Mouse (Mus musculus) olfactory bulb, adult 2 months (tissue): ENCODE measurements around the gene Zfp507. TPM values are rescaled to one million over a fixed set of nuclear protein-coding genes. Genes with fewer than 3 reads are reported as not detected.
A peak's percentile ranks its signal among the peaks of the same experiment; 100 is the strongest.

Experiments
- H3K27ac ChIP-seq: fragments of 200-500 bp; 2 replicates; pipeline ENCODE4 v1.5.1; 2012; ENCODE audit warnings: low read depth, low read length; ENCODE audit not compliant: insufficient read depth
- H3K4me1 ChIP-seq: fragments of 200-500 bp; 2 replicates; pipeline ENCODE4 v1.6.1; 2012; ENCODE audit warnings: low read length; ENCODE audit not compliant: control insufficient read depth, insufficient read depth
- H3K4me3 ChIP-seq: fragments of 200-500 bp; 2 replicates; pipeline ENCODE4 v1.5.1; 2012; ENCODE audit warnings: mild to moderate bottlenecking, low read depth, low read length, moderate library complexity; ENCODE audit not compliant: insufficient read depth
- CTCF ChIP-seq: fragments of 200-500 bp; IDR thresholded peaks from 2 replicates; pipeline ENCODE4 v1.5.1; 2012; ENCODE audit warnings: low read depth, mild to moderate bottlenecking, low read length, moderate library complexity; ENCODE audit not compliant: insufficient read depth
- POLR2A ChIP-seq: fragments of 200-500 bp; IDR thresholded peaks from 2 replicates; pipeline ENCODE4 v1.6.1; 2012; ENCODE audit warnings: mild to moderate bottlenecking, low read depth, low read length, moderate library complexity; ENCODE audit not compliant: insufficient read depth
- WGBS: fragments of 180-500 bp; shearing (Covaris S2); methylation state at CpG from one replicate; pipeline ENCODE4 v1.1.7; 2018; 5-methylcytosine and 5-hydroxymethylcytosine counted together
- polyA plus RNA-seq: library from polyadenylated mRNA; stranded (reverse); fragments of >200 nt; gene quantifications from 2 replicates; pipeline ENCODE4 v1.2.4, GENCODE M21; 2012; ENCODE audit warnings: low replicate concordance; ENCODE audit not compliant: missing spikeins, insufficient read depth, insufficient read length

The Zfp507 gene
- polyA plus RNA-seq, 1 experiment, result not detected

DNA sequence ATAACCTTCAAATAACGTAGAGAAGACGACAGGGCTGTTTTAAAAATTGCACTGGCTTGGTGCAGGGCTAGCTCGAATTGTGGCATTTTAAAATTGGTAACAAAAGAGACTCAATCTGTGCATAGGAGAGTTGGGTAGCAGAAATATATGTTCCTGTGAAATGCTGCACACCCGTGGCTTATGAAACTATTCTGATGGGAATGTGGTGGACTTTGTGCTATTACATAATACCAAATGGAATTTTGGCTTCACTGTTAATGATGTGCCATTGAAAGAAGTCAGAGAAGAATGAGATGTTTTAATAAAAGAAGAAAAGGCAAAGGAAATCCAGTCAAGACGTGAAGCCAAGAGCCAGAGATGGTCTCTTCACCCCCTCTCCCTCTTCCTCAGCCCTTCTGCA lies 18.6 kb upstream of the Zfp507 start:
- 91% methylated on average over 5 of the region's 5 CpGs for WGBS
- TF ChIP-seq CTCF (no peak), POLR2A (no peak)
- H3K4me3 ChIP-seq, result no peak overlapping the region
- no peaks in the 10 kb centered on the region for H3K4me1 ChIP-seq
- no peak overlapping the region for H3K27ac ChIP-seq

GRCm38 (mm10) chr7:35819486-35819885 lies 16.7 kb upstream of the Zfp507 start:
- WGBS, result 85% methylated on average over 4 of the region's 4 CpGs
- TF ChIP-seq CTCF, result no peak
- no peak for TF ChIP-seq POLR2A
- no peak overlapping the region for H3K27ac ChIP-seq

GRCm38 (mm10) chr7:35814759-35815551 lies 12.2 kb upstream of the Zfp507 start:
- no peak for TF ChIP-seq POLR2A
- WGBS, result 83% methylated on average over 12 of the region's 12 CpGs
- no peaks in the 10 kb centered on the region for H3K4me1 ChIP-seq
- no peak overlapping the region for H3K4me3 ChIP-seq
- no peak overlapping the region for H3K27ac ChIP-seq

More at GRCm38 (mm10) chr7:35819486-35819885, 16.7 kb upstream of the Zfp507 start:
- H3K4me3 ChIP-seq, result no peak overlapping the region
- H3K4me1 ChIP-seq, result no peaks in the 10 kb centered on the region

- WGBS, result 80% methylated on average over 11 of the region's 11 CpGs
- no peak overlapping the region for H3K27ac ChIP-seq
- no peaks in the 10 kb centered on the region for H3K4me1 ChIP-seq
- no peak overlapping the region for H3K4me3 ChIP-seq
- no peak for TF ChIP-seq POLR2A
- no peak for TF ChIP-seq CTCF
Observed at GRCm38 (mm10) chr7:35813306-35813705, 10.5 kb upstream of the Zfp507 start.

- no peak overlapping the region for H3K4me3 ChIP-seq
- H3K4me1 ChIP-seq, result no peaks in the 10 kb centered on the region
- TF ChIP-seq CTCF (peak; percentile 35; the same call in 1 of the 2 replicates), POLR2A (no peak)
- no peak overlapping the region for H3K27ac ChIP-seq
- WGBS, result 53% methylated on average over 8 of the region's 8 CpGs
Observed at GRCm38 (mm10) chr7:35810736-35811135, 7.9 kb upstream of the Zfp507 start.

- 83% methylated on average over 10 of the region's 10 CpGs for WGBS
- TF ChIP-seq POLR2A, result no peak
- no peak for TF ChIP-seq CTCF
Observed at GRCm38 (mm10) chr7:35804206-35804605, 1.4 kb upstream of the Zfp507 start.

DNA sequence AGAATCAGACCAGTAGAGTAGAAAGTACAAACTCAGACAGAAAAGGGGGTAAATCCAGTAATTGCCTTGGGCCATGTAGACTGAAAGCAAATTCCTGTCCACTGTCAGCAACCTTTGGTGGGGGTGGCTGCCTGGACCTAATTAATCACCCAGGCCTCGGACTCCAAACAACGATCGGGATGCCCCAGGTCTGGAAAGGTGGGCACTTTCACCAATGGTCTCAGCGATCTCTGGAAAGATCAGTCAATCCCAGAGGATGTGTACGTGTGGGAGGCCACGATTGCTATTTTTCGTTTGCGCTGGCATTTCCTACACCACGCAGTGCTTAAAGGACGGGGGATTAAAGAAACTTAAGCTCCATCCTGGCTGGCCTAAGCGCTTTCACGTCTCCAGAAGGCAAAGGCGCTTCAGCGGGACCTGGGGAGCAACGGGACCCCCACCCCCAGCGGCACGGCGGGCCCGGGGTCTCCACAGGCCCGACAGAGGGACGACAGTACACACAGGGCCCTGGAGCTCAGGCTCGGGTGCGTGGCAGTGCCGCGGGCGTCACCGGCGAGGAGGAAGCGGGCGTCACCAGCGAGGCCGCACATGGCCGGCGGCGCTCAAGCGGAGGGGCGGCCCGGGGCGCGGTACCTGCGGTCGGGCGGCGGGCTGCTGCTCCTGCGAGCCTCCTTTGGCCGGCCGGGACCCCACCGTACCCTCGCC lies 450 bp downstream of the Zfp507 start:
- peaks cover 8% of the 10 kb centered on the region for H3K4me1 ChIP-seq
- peak overlapping the region; percentile 88 for H3K4me3 ChIP-seq
- H3K27ac ChIP-seq, result peak overlapping the region; percentile 86
- no peak for TF ChIP-seq POLR2A
- TF ChIP-seq CTCF, result no peak
- under 1% methylated on average over 49 of the region's 49 CpGs for WGBS

More at GRCm38 (mm10) chr7:35804206-35804605, 1.4 kb upstream of the Zfp507 start:
- H3K4me1 ChIP-seq, result peaks cover 8% of the 10 kb centered on the region
- H3K4me3 ChIP-seq, result no peak overlapping the region
- no peak overlapping the region for H3K27ac ChIP-seq

GRCm38 (mm10) chr7:35796123-35796522 lies 6.7 kb downstream of the Zfp507 start:
- 67% methylated on average over 7 of the region's 7 CpGs for WGBS
- no peak overlapping the region for H3K4me3 ChIP-seq
- TF ChIP-seq POLR2A, result no peak
- no peak for TF ChIP-seq CTCF
- H3K27ac ChIP-seq, result no peak overlapping the region
- H3K4me1 ChIP-seq, result peaks cover 18% of the 10 kb centered on the region

GRCm38 (mm10) chr7:35794145-35794664 lies 8.6 kb downstream of the Zfp507 start:
- no peak overlapping the region for H3K4me3 ChIP-seq
- H3K27ac ChIP-seq, result no peak overlapping the region
- WGBS, result 76% methylated on average over 12 of the region's 12 CpGs
- TF ChIP-seq CTCF, result no peak
- no peak for TF ChIP-seq POLR2A
- peaks cover 17% of the 10 kb centered on the region for H3K4me1 ChIP-seq
